Mouse (Mus musculus) heart, adult 10 weeks (tissue): ENCODE measurements around the gene Nanos1. TPM values are rescaled to one million over a fixed set of nuclear protein-coding genes. Genes with fewer than 3 reads are reported as not detected.

ENCODE experiments used
- polyA plus RNA-seq: library from polyadenylated mRNA; stranded (reverse); fragments of 350-450 nt; fragmentation: Illumina TruSeq; extraction: RNeasy Lipid Tissue Mini Kit (QIAGEN cat#74804); gene quantifications from one replicate; pipeline ENCODE4 v1.2.3, GENCODE M21; 2014; ENCODE audit warnings: low read depth, low replicate concordance

Nanos1 gene
- polyA plus RNA-seq: 0.10 TPM

DNA sequence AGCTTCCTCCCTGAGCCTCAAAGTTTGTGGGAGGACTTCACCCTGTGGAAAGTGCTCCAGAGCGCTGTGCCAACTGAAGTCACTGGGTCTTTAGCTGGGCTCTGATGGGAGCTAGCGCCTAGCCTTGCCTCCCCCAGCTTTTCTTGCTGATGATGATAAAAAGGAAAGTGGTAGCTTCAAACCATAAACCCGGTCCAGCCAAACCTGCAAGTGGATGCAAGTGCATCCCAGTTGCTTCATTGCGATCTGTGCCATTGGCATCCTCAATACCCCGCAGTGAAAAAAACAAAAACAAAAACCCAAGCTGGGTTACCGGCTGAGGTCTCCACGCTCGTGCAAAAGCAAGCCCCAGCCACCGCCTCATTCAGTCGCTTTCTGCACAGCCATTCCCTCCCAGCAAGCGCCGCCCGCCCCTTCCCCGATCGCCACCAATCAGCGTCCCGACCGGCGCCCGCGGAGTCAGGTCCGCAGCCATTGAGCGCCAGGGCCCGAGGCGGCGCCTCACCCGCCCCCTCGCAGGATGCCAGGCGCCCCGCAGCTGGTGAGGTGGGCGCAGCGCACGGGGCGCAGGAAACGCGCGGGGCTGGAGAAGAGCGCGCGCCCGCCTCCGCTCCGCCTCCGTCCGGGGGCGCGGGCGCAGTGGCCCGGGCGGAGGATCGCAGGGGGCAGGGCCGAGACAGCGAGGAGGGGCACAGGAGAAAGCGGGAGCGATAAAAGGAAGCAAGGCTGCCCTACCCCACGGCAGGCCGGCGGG lies at the start of gene Nanos1:
Nanos1 (plus strand) TSS at position 550 of the 754 bp plus-strand sequence.

DNA sequence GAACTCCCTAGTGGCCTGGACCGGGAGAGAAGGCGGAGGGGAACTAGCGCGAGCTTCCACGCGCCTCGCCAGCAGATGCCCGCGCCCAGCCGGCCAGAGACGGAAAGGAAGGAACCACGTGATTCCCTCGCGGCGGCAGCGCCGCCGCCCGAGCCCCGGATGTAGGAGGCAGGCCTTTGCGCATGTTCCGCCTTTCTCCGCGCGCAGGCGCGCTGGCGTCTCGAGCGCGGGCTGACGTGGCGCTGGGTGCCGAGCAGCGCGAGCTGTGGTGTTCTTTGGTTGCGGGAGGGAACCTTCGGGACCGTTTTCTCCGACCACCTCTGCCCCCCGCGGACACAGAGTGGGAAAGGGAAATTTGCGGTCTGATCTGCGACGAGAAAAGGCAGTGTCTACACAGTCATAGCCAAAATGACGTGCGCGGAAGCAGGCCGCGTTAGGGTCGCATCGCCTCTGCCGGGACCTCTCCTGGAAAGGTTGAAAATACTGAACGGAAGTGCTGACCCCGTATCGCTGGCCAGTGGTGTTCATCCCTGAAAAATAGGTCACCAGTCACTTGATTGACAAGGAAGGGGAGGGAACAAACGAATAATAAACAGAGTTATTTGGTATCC lies 34.9 kb downstream of the Nanos1 start, which contains the start of gene Eif3a:
Eif3a (minus strand) TSS at position 108 of the 611 bp plus-strand sequence.

Other genes with a start within 250 kb of the Nanos1 start
- gene Cacul1, start 175.0 kb upstream of the Nanos1 start, polyA plus RNA-seq: 18.2 TPM
- gene Eif3a, start 34.7 kb downstream of the Nanos1 start, polyA plus RNA-seq: 111 TPM
- gene Fam45a, start 55.6 kb downstream of the Nanos1 start, polyA plus RNA-seq: 14.8 TPM
- 10.8 TPM for gene Sfxn4, start 105.5 kb downstream of the Nanos1 start, polyA plus RNA-seq
- 411 TPM for gene Prdx3, start 118.6 kb downstream of the Nanos1 start, polyA plus RNA-seq
- gene Grk5, start 133.8 kb downstream of the Nanos1 start, polyA plus RNA-seq: 23.9 TPM